Mouse (Mus musculus): Measurements from ENCODE around the gene Slc25a26. TPM values are rescaled to one million over a fixed set of nuclear protein-coding genes. Genes with fewer than 3 reads are reported as not detected.

The Slc25a26 gene
- polyA plus RNA-seq, 1 experiment from 2014 or later: 8.0 TPM

GRCm38 (mm10) chr6:94631051-94631778 is 131.1 kb downstream of the Slc25a26 start:
- Histone ChIP-seq H3K4me2 (no peak overlapping the region), H3K27ac (peak overlapping the region; percentile 83), H3K9ac (no peak overlapping the region; the same call in 1 of the 2 replicates), H3K27me3 (no peaks in the 10 kb centered on the region), H3K4me3 (replicated peaks) (no peak overlapping the region), H3K9me3 (no peaks in the 10 kb centered on the region), H3K4me1 (peaks cover 81% of the 10 kb centered on the region), H3K36me3 (replicated peaks) (peaks cover 29% of the 10 kb centered on the region)
- ATAC-seq (ENCODE audit: low FRiP score): 0 out of 2 replicates have a peak, but pooled peaks have one; percentile 48
- WGBS: 36% methylated on average over 7 of the region's 7 CpGs

GRCm38 (mm10) chr6:94631779-94632082 is 131.6 kb downstream of the Slc25a26 start:
- Histone ChIP-seq H3K4me1 (peaks cover 86% of the 10 kb centered on the region), H3K9me3 (no peaks in the 10 kb centered on the region), H3K4me2 (no peak overlapping the region), H3K36me3 (replicated peaks) (peaks cover 24% of the 10 kb centered on the region; the same call in 1 of the 2 replicates), H3K9ac (no peak overlapping the region), H3K27me3 (no peaks in the 10 kb centered on the region), H3K4me3 (replicated peaks) (no peak overlapping the region), H3K27ac (peak overlapping the region; percentile 83)
- no peak for ATAC-seq (ENCODE audit: low FRiP score)
- WGBS: 51% methylated on average over 6 of the region's 6 CpGs

DNA sequence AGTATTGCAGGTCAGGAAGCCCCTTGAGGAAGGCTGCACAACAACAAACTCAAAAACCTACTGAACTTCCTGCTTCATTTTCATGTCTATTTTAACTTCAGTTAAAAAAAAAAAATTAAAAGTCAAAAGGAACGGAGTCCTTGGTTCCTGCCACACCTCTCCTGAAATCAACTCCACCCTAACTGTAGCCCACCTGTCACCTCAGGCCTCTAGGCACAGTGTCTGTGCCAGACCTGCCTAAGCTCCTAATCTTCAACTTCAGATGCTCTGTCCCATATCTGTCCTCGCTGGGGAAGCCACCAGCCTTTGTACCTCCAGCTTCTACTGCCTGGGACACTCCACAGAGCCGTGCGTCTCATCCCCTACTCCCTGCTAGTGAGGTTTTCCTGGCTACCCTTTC is 134.1 kb downstream of the Slc25a26 start:
- no peaks in the 10 kb centered on the region for H3K27me3 ChIP-seq
- 90% methylated on average over 4 of the region's 4 CpGs for WGBS
- H3K4me1 ChIP-seq: peaks cover 70% of the 10 kb centered on the region
- H3K9me3 ChIP-seq: no peaks in the 10 kb centered on the region
- H3K9ac ChIP-seq: no peak overlapping the region
- ATAC-seq (ENCODE audit: low FRiP score): no peak
- H3K27ac ChIP-seq: no peak overlapping the region
- H3K4me2 ChIP-seq: no peak overlapping the region
- no peak overlapping the region for H3K4me3 ChIP-seq (replicated peaks)
- 0 out of 2 replicates have a peak, but pooled peaks cover 7% of the 10 kb centered on the region for H3K36me3 ChIP-seq (replicated peaks)

DNA sequence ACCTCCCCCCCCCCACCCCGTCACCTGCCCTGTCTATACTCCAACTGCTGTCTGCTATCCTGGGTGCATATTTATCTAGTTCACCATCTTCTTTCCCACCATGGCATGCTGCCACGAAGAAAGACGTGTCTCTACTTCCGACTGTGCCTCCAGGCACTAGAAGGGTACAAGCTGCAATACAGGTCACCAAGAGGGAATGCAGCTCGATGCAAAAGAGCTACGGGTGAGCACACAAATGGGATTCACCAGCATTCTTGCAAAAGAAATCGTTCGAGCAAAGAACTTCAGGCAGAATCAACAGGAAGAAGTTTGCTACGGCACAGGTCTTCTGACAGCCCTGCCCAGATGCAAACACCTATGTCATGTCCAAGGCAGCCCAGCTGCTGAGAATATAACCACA is 134.6 kb downstream of the Slc25a26 start:
- ATAC-seq (ENCODE audit: low FRiP score): no peak
- 70% methylated on average over 9 of the region's 9 CpGs for WGBS
- peaks cover 67% of the 10 kb centered on the region for H3K4me1 ChIP-seq

DNA sequence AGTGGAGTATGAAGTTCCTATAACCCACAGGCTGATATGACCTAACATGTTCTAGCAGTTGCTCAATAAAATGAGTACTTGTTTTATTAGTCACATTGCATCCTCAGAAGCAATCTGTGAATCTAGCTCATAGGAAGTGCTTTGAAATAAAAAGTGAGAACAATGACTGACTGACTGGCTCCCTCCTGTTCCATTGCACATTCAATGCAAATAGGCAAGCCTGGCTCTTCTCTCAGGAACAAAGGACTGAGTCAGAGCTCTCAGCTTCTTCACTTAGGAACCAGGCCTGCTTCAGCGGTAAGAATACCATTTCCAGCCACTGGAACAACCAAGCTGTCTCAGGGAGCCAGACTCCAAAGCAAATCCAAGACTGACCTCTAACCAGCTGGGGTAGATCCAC is 135.2 kb downstream of the Slc25a26 start:
- H3K27me3 ChIP-seq: no peaks in the 10 kb centered on the region
- 33% methylated on average over 1 of the region's 1 CpGs for WGBS
- no peak overlapping the region for H3K4me3 ChIP-seq (replicated peaks)
- no peak overlapping the region for H3K9ac ChIP-seq
- no peaks in the 10 kb centered on the region for H3K36me3 ChIP-seq (replicated peaks)
- H3K27ac ChIP-seq: 0 out of 2 replicates have a peak overlapping the region, but pooled peaks have one; percentile 19
- no peak overlapping the region for H3K4me2 ChIP-seq
- peaks cover 65% of the 10 kb centered on the region for H3K4me1 ChIP-seq
- no peak for ATAC-seq (ENCODE audit: low FRiP score)
- H3K9me3 ChIP-seq: no peaks in the 10 kb centered on the region

More for the DNA sequence above, 134.6 kb downstream of the Slc25a26 start:
- H3K4me3 ChIP-seq (replicated peaks): no peak overlapping the region
- no peak overlapping the region for H3K27ac ChIP-seq
- H3K9me3 ChIP-seq: no peaks in the 10 kb centered on the region
- no peaks in the 10 kb centered on the region for H3K27me3 ChIP-seq
- 0 out of 2 replicates have a peak, but pooled peaks cover 4% of the 10 kb centered on the region for H3K36me3 ChIP-seq (replicated peaks)
- no peak overlapping the region for H3K4me2 ChIP-seq
- no peak overlapping the region for H3K9ac ChIP-seq

GRCm38 (mm10) chr6:94637024-94637434 is 136.9 kb downstream of the Slc25a26 start:
- no peaks in the 10 kb centered on the region for H3K36me3 ChIP-seq (replicated peaks)
- no peak overlapping the region for H3K4me3 ChIP-seq (replicated peaks)
- peaks cover 57% of the 10 kb centered on the region for H3K4me1 ChIP-seq
- no peak for ATAC-seq (ENCODE audit: low FRiP score)
- H3K9ac ChIP-seq: no peak overlapping the region
- H3K9me3 ChIP-seq: no peaks in the 10 kb centered on the region
- no peaks in the 10 kb centered on the region for H3K27me3 ChIP-seq
- H3K4me2 ChIP-seq: no peak overlapping the region
- WGBS: 73% methylated on average over 5 of the region's 5 CpGs
- H3K27ac ChIP-seq: no peak overlapping the region

DNA sequence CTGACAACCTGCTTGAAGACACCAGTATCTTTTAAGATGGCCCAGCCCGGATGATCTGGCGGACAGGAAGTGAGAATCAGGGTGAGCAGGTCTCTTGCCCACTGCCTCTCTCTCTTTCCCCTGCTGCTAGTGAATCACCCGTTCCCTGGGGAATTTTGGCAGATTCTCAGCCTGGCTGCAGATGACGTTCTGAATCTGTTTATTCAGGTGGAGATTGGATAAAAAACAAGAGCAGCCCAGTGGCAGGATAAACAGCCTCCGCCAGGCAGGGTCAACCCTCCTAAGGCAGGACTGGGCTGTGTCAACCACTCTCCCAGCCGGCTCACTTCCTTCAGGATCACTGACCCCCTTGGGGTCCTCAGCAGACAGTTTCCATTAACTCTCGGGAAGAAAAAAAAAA is 140.2 kb downstream of the Slc25a26 start:
- Histone ChIP-seq H3K4me1 (peaks cover 33% of the 10 kb centered on the region), H3K9me3 (no peaks in the 10 kb centered on the region), H3K27me3 (no peaks in the 10 kb centered on the region), H3K4me3 (replicated peaks) (no peak overlapping the region), H3K27ac (peak overlapping the region; percentile 19; the same call in 1 of the 2 replicates), H3K4me2 (no peak overlapping the region), H3K9ac (no peak overlapping the region), H3K36me3 (replicated peaks) (peaks cover 11% of the 10 kb centered on the region; the same call in 1 of the 2 replicates)
- 50% methylated on average over 7 of the region's 7 CpGs for WGBS
- ATAC-seq (ENCODE audit: low FRiP score): no peak

GRCm38 (mm10) chr6:94642048-94642447 is 141.9 kb downstream of the Slc25a26 start:
- Histone ChIP-seq H3K4me1 (peaks cover 25% of the 10 kb centered on the region), H3K36me3 (replicated peaks) (peaks cover 11% of the 10 kb centered on the region; the same call in 1 of the 2 replicates), H3K27ac (no peak overlapping the region), H3K9me3 (no peaks in the 10 kb centered on the region), H3K9ac (no peak overlapping the region), H3K27me3 (no peaks in the 10 kb centered on the region), H3K4me2 (no peak overlapping the region), H3K4me3 (replicated peaks) (no peak overlapping the region)
- WGBS: 92% methylated on average over 1 of the region's 1 CpGs
- ATAC-seq (ENCODE audit: low FRiP score): no peak

GRCm38 (mm10) chr6:94643989-94644388 is 143.9 kb downstream of the Slc25a26 start:
- peaks cover 42% of the 10 kb centered on the region for H3K4me1 ChIP-seq

DNA sequence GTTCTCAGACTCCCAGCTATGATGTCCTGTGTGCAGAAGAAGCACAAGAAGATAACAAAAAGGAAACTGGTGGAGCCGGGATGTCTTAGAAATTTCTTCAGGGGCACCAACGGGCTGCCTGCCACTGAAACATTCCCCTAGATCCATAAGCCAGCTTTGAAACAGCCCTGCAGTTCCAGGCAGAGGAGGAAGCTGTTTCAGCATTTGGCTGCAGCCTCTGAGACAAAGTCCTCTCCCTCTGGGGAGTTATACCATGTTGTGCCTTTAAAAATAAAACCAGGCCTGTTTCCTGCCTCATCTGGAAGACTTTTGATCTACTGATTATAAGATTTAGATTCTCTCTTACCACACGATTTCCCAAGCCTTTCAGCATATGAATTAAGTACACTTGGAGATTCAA is 144.5 kb downstream of the Slc25a26 start:
- Histone ChIP-seq H3K4me3 (replicated peaks) (no peak overlapping the region), H3K27me3 (no peaks in the 10 kb centered on the region), H3K9me3 (no peaks in the 10 kb centered on the region), H3K27ac (no peak overlapping the region), H3K9ac (no peak overlapping the region), H3K4me2 (no peak overlapping the region), H3K4me1 (peaks cover 48% of the 10 kb centered on the region), H3K36me3 (replicated peaks) (peaks cover 11% of the 10 kb centered on the region; the same call in 1 of the 2 replicates)
- WGBS: 78% methylated on average over 3 of the region's 3 CpGs
- ATAC-seq (ENCODE audit: low FRiP score): no peak

More at GRCm38 (mm10) chr6:94643989-94644388, 143.9 kb downstream of the Slc25a26 start:
- Histone ChIP-seq H3K9me3 (no peaks in the 10 kb centered on the region), H3K4me2 (no peak overlapping the region), H3K36me3 (replicated peaks) (peaks cover 11% of the 10 kb centered on the region; the same call in 1 of the 2 replicates), H3K27me3 (no peaks in the 10 kb centered on the region), H3K4me3 (replicated peaks) (no peak overlapping the region), H3K27ac (no peak overlapping the region), H3K9ac (no peak overlapping the region)
- no peak for ATAC-seq (ENCODE audit: low FRiP score)
- 91% methylated on average over 2 of the region's 2 CpGs for WGBS

DNA sequence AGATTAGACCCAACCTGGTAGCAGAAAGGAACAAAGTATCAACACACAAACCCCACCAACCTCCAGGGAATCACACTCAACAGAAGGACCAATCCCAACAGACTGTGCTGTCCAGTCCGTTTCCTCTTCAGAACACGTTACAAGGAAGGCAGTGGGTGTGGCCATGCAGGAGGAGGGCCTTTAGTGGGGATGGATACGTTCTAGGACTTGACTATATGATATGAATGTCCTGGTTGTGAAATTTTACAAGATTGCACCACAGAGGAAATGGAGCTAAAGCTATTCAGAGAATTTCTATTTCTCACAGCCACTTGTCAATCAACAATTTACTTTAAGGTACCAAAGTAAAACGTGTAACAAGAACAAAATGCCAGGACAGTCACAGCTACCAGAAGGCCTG is 145.6 kb downstream of the Slc25a26 start:
- H3K4me1 ChIP-seq: peaks cover 51% of the 10 kb centered on the region
- H3K27ac ChIP-seq: no peak overlapping the region
- 64% methylated on average over 4 of the region's 4 CpGs for WGBS
- H3K9me3 ChIP-seq: no peaks in the 10 kb centered on the region
- H3K9ac ChIP-seq: no peak overlapping the region
- H3K4me2 ChIP-seq: no peak overlapping the region
- H3K4me3 ChIP-seq (replicated peaks): no peak overlapping the region
- ATAC-seq (ENCODE audit: low FRiP score): no peak
- peaks cover 11% of the 10 kb centered on the region; the same call in 1 of the 2 replicates for H3K36me3 ChIP-seq (replicated peaks)
- H3K27me3 ChIP-seq: no peaks in the 10 kb centered on the region

- peaks cover 52% of the 10 kb centered on the region for H3K4me1 ChIP-seq
Observed at GRCm38 (mm10) chr6:94646274-94646863, 146.2 kb downstream of the Slc25a26 start.

More at GRCm38 (mm10) chr6:94646274-94646863, 146.2 kb downstream of the Slc25a26 start:
- Histone ChIP-seq H3K9ac (no peak overlapping the region), H3K36me3 (replicated peaks) (peaks cover 11% of the 10 kb centered on the region), H3K4me3 (replicated peaks) (no peak overlapping the region), H3K9me3 (no peaks in the 10 kb centered on the region), H3K27ac (0 out of 2 replicates have a peak overlapping the region, but pooled peaks have one; percentile 25), H3K27me3 (no peaks in the 10 kb centered on the region), H3K4me2 (no peak overlapping the region)
- 75% methylated on average over 6 of the region's 6 CpGs for WGBS
- ATAC-seq (ENCODE audit: low FRiP score): no peak
